Mouse (Mus musculus) liver, embryonic 14.5 days (tissue): Measurements from ENCODE around the gene Serpina12. TPM values are rescaled to one million over a fixed set of nuclear protein-coding genes. Genes with fewer than 3 reads are reported as not detected.

Experiments
- ATAC-seq: fragments of 200-750 bp; cut with Nextera tagmentation; 2 replicates; pipeline ENCODE4 v1.8.0; 2017; ENCODE audit warnings: moderate number of reproducible peaks, mild to moderate bottlenecking, moderate library complexity; ENCODE audit not compliant: insufficient read depth
- DNase-seq, 3 experiments: peaks; one replicate each; pipeline ENCODE4 v3.0.0-alpha.2; 2012 to 2013; ENCODE audit warnings: low read depth in 3 of 3, low spot score in 3 of 3
- H3K27ac ChIP-seq: fragments of 300-500 bp; sonication (generic); 2 replicates; pipeline ENCODE4 v1.5.1; 2014; ENCODE audit warnings: moderate library complexity, mild to moderate bottlenecking, control low read depth, inconsistent platforms
- H3K27me3 ChIP-seq: fragments of 300-500 bp; sonication (generic); 2 replicates; pipeline ENCODE4 v1.6.1; 2014; ENCODE audit warnings: mild to moderate bottlenecking, low read length, moderate library complexity; ENCODE audit not compliant: control insufficient read depth, insufficient read depth
- H3K36me3 ChIP-seq: fragments of 300-500 bp; sonication (generic); replicated peaks from 2 replicates; pipeline ENCODE4 v1.6.1; 2014; ENCODE audit warnings: low read depth; ENCODE audit not compliant: control insufficient read depth, insufficient read depth
- H3K4me1 ChIP-seq, 2 experiments: fragments of 200-500 bp in 1 of 2; fragments of 300-500 bp in 1 of 2; sonication (generic) in 1 of 2; replicated peaks; 2 replicates each; pipeline ENCODE4 v1.6.1; 2012 to 2014; ENCODE audit warnings: antibody characterized with exemption in 1 of 2, inconsistent platforms in 1 of 2, low read length in 1 of 2; ENCODE audit not compliant: control insufficient read depth in 2 of 2, insufficient read depth in 2 of 2
- H3K4me2 ChIP-seq: fragments of 300-500 bp; sonication (generic); 2 replicates; pipeline ENCODE4 v1.6.1; 2014; ENCODE audit warnings: low read depth, mild to moderate bottlenecking, control low read depth, moderate library complexity
- H3K4me3 ChIP-seq, 2 experiments: fragments of 200-500 bp in 1 of 2; fragments of 300-500 bp in 1 of 2; sonication (generic) in 1 of 2; 2 replicates each; pipeline ENCODE4 v1.5.1; 2012 to 2014; ENCODE audit warnings: low read depth in 2 of 2, low read length in 2 of 2, mild to moderate bottlenecking in 2 of 2, control low read depth in 1 of 2, inconsistent platforms in 1 of 2, moderate library complexity in 1 of 2; ENCODE audit not compliant: insufficient read depth in 1 of 2
- H3K9ac ChIP-seq: fragments of 300-500 bp; sonication (generic); replicated peaks from 2 replicates; pipeline ENCODE4 v1.6.1; 2014; ENCODE audit warnings: mild to moderate bottlenecking, control low read depth, moderate library complexity
- H3K9me3 ChIP-seq: fragments of 300-500 bp; sonication (generic); 2 replicates; pipeline ENCODE4 v1.6.1; 2016; ENCODE audit warnings: low read length, mixed read lengths; ENCODE audit not compliant: control insufficient read depth
- CTCF ChIP-seq: IDR thresholded peaks from 2 replicates; pipeline ENCODE4 v1.5.1; 2016; ENCODE audit warnings: antibody characterized with exemption, low read depth, control low read depth
- EP300 ChIP-seq: IDR thresholded peaks from 2 replicates; pipeline ENCODE4 v1.6.1; 2016; ENCODE audit warnings: antibody characterized with exemption, low read depth
- WGBS: fragments of 180-500 bp; shearing (Covaris S2); extraction: QIAGEN DNeasy Blood & Tissue Kit; methylation state at CpG from one replicate; pipeline ENCODE4 v1.1.7; 2014; ENCODE audit not compliant: insufficient replicate concordance; 5-methylcytosine and 5-hydroxymethylcytosine counted together
- polyA plus RNA-seq, 2 experiments: library from polyadenylated mRNA; depleted of rRNA in 1 of 2; stranded (reverse) in 1 of 2; unstranded in 1 of 2; fragments of >200 nt; fragmentation: Nextera tagmentation in 1 of 2; extraction: Ambion mirVana in 1 of 2; gene quantifications; 2 replicates each; pipeline versions ENCODE4 v1.2.1 to v1.2.3; 2012 to 2014

The Serpina12 gene
- polyA plus RNA-seq (2012; rRNA removed) (0.01 and 0.02 TPM in 2 replicates), polyA plus RNA-seq (2014; fragmentation: Nextera tagmentation; extraction: Ambion mirVana) (not detected in 2 replicates)

DNA sequence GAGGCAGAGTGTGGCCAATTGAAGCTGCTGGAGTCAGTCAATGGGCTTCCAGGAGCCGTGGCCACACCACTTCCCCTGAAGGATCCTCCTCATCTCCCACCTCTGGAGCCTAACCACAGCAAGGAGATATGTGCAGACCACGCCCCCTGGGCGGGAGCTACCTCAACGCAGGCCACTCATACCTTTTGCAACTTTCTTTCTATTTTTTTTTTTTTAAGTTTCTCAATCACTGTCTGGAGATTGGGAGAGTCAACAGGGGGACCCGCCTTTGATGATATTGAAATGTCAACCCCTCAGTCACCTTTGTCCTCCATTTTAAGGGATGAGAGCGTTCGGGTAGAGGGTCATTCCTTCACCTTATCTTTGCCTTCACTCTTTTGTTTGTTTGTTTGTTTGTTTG lies at the start of gene Serpina12:
Gene Serpina12, minus strand, starts transcription at position 101 of the 400 bp plus-strand sequence.
- H3K4me2 ChIP-seq, result no peak within 1 kb of the TSS
- no peaks in the 10 kb centered on the region for H3K9me3 ChIP-seq
- no peak within 1 kb of the TSS for H3K4me3 ChIP-seq
- WGBS, result 66% methylated on average over 7 of the region's 7 CpGs
- H3K36me3 ChIP-seq, result no peaks in the 10 kb centered on the region
- DNase-seq (no peak), ATAC-seq (no peak)
- H3K4me1 ChIP-seq, result peaks cover 0 to 5% of the 10 kb centered on the region in 2 experiments; a peak in 2 of 4 replicates
- no peak within 1 kb of the TSS for H3K27ac ChIP-seq
- H3K9ac ChIP-seq, result no peak within 1 kb of the TSS
- TF ChIP-seq EP300 (no peak), CTCF (no peak)
- H3K27me3 ChIP-seq, result no peaks in the 10 kb centered on the region

DNA sequence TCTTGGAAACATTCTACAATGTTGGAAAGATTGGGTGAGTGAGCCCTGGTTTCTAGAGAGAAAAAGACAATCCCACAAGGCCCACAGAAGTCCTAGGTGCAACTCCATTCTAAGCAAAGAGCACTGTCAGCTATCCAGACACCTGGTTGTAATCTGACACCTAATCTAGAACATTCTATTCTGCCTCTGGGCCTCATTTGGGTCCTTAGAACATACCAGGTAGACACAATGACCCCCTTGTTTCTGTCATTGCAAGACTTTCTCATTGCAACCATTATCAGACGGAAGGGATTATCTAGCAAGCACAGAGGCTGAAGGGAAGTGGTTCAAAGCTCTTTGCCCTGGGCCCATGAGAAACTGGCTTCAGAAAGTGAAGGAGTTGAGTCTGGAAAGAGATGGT lies 47.1 kb upstream of the Serpina12 start:
- DNase-seq (no peak), ATAC-seq (no peak)
- WGBS, result 53% methylated on average over 1 of the region's 1 CpGs
- Histone ChIP-seq H3K27me3 (no peaks in the 10 kb centered on the region), H3K4me3 (no peak overlapping the region), H3K4me2 (no peak overlapping the region), H3K9ac (no peak overlapping the region), H3K9me3 (no peaks in the 10 kb centered on the region), H3K27ac (no peak overlapping the region), H3K4me1 (peaks cover 0 to 6% of the 10 kb centered on the region in 2 experiments; a peak in 1 of 4 replicates), H3K36me3 (no peaks in the 10 kb centered on the region)
- TF ChIP-seq EP300, result no peak
- TF ChIP-seq CTCF, result no peak

DNA sequence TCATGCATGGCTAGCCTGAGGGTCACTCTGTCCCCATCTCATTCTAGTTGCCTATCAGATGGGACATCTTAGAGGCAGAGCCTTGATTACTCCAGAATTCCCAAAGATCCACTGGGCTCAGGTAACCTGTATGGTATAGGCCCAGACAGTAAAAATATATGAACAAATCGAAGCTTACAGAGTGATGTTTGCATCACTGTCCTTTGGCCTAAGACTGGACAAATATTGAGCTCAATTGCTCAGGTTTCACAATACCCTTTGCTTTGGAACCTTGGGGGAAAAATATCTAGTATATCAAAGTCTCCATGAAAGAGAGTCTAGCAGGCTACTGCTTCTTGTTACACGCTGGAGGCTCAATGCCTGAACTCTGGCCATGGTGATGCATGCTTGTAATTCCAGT lies 45.9 kb upstream of the Serpina12 start:
- Histone ChIP-seq H3K4me3 (no peak overlapping the region), H3K4me2 (no peak overlapping the region), H3K4me1 (peaks cover 0 to 6% of the 10 kb centered on the region in 2 experiments; a peak in 1 of 4 replicates), H3K9ac (no peak overlapping the region), H3K9me3 (no peaks in the 10 kb centered on the region), H3K27me3 (no peaks in the 10 kb centered on the region), H3K27ac (no peak overlapping the region), H3K36me3 (no peaks in the 10 kb centered on the region)
- TF ChIP-seq EP300 (no peak), CTCF (no peak)
- 38% methylated on average over 2 of the region's 2 CpGs for WGBS
- no peak for DNase-seq
- no peak for ATAC-seq

DNA sequence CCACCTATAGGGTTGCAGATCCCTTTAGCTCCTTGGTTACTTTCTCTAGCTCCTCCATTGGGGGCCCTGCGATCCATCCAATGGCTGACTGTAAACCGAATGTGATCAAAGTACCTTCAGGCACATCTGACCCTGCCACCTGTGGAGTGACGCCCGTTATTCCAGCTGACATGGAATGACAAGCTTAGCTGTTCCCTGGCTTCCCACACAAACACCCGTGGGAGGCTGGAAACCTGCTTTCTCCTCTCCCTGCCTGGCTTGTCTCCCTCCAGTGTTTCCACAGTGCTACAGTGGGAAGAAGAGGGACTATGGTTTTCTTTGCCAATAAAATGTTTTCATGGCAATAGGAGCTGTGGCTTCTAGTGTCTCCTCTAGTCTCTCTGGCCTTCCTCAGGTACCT lies 28.0 kb upstream of the Serpina12 start:
- Histone ChIP-seq H3K9ac (no peak overlapping the region), H3K27me3 (no peaks in the 10 kb centered on the region), H3K4me3 (no peak overlapping the region), H3K4me1 (no peaks in the 10 kb centered on the region), H3K27ac (no peak overlapping the region), H3K4me2 (no peak overlapping the region), H3K9me3 (no peaks in the 10 kb centered on the region), H3K36me3 (no peaks in the 10 kb centered on the region)
- ATAC-seq (no peak), DNase-seq (no peak)
- TF ChIP-seq EP300, result no peak
- TF ChIP-seq CTCF, result no peak
- WGBS, result 46% methylated on average over 5 of the region's 5 CpGs

DNA sequence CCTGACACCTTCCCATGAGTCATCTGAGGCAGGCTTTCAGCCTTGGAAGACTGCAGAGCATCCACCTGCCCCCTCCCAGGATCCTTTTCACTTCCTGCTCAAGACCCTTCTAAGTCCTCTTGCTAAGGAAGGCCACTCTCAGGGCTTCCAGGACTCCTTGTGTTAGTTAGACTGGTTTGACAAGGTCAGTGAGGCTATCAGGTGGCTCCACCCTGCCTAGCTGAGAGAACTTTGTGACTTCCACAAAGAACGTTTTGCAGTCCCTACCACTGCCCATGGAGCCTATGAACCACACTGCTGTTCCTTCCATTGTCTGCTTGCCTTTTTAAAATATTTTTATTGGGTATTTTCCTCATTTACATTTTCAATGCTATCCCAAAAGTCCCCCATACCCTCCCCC lies 27.5 kb upstream of the Serpina12 start:
- H3K4me1 ChIP-seq, result no peaks in the 10 kb centered on the region

More for the DNA sequence above, 27.5 kb upstream of the Serpina12 start:
- ATAC-seq, result no peak
- no peaks in the 10 kb centered on the region for H3K36me3 ChIP-seq
- H3K4me3 ChIP-seq, result no peak overlapping the region
- no peak for TF ChIP-seq CTCF
- TF ChIP-seq EP300, result no peak
- no peak overlapping the region for H3K27ac ChIP-seq
- no peaks in the 10 kb centered on the region for H3K27me3 ChIP-seq
- 14% methylated on average over 1 of the region's 1 CpGs for WGBS
- H3K4me2 ChIP-seq, result no peak overlapping the region
- no peak overlapping the region for H3K9ac ChIP-seq
- H3K9me3 ChIP-seq, result no peaks in the 10 kb centered on the region
- no peak for DNase-seq
